Mouse (Mus musculus) midbrain, embryonic 13.5 days (tissue): ENCODE data around the gene Stk10. TPM values are rescaled to one million over a fixed set of nuclear protein-coding genes. Genes with fewer than 3 reads are reported as not detected.

ENCODE experiments used
- ATAC-seq: fragments of 200-750 bp; cut with Nextera tagmentation; 2 replicates; pipeline ENCODE4 v1.8.0; 2017; ENCODE audit warnings: mild to moderate bottlenecking, moderate TSS enrichment, moderate library complexity
- H3K27ac ChIP-seq: fragments of 300-500 bp; sonication (generic); 2 replicates; pipeline ENCODE4 v1.5.1; 2015; ENCODE audit warnings: inconsistent platforms, mild to moderate bottlenecking, moderate library complexity
- H3K27me3 ChIP-seq: fragments of 300-500 bp; sonication (generic); 2 replicates; pipeline ENCODE4 v1.6.1; 2015; ENCODE audit warnings: mild to moderate bottlenecking, inconsistent platforms
- H3K36me3 ChIP-seq: fragments of 300-500 bp; sonication (generic); 2 replicates; pipeline ENCODE4 v1.6.1; 2015; ENCODE audit warnings: mild to moderate bottlenecking, inconsistent platforms
- H3K4me1 ChIP-seq: fragments of 300-500 bp; sonication (generic); replicated peaks from 2 replicates; pipeline ENCODE4 v1.6.1; 2015; ENCODE audit warnings: inconsistent platforms
- H3K4me2 ChIP-seq: fragments of 300-500 bp; sonication (generic); replicated peaks from 2 replicates; pipeline ENCODE4 v1.6.1; 2015; ENCODE audit warnings: moderate library complexity, mild to moderate bottlenecking, inconsistent platforms
- H3K4me3 ChIP-seq: fragments of 300-500 bp; sonication (generic); replicated peaks from 2 replicates; pipeline ENCODE4 v1.5.1; 2015; ENCODE audit warnings: mild to moderate bottlenecking, inconsistent platforms
- H3K9ac ChIP-seq: fragments of 300-500 bp; sonication (generic); replicated peaks from 2 replicates; pipeline ENCODE4 v1.6.1; 2015; ENCODE audit warnings: mild to moderate bottlenecking, inconsistent platforms
- H3K9me3 ChIP-seq: fragments of 300-500 bp; sonication (generic); 2 replicates; pipeline ENCODE4 v1.6.1; 2016; ENCODE audit warnings: mild to moderate bottlenecking, inconsistent platforms
- WGBS: fragments of 180-500 bp; shearing (Covaris S2); methylation state at CpG from one replicate; pipeline ENCODE4 v1.1.7; 2015; 5-methylcytosine and 5-hydroxymethylcytosine counted together
- polyA plus RNA-seq: library from polyadenylated mRNA; unstranded; fragments of >200 nt; fragmentation: Nextera tagmentation; extraction: Ambion mirVana; gene quantifications from 2 replicates; pipeline ENCODE4 v1.2.1, GENCODE M21; 2015

Gene Stk10
- polyA plus RNA-seq, 1 experiment from 2014 or later: 2.3 TPM

DNA sequence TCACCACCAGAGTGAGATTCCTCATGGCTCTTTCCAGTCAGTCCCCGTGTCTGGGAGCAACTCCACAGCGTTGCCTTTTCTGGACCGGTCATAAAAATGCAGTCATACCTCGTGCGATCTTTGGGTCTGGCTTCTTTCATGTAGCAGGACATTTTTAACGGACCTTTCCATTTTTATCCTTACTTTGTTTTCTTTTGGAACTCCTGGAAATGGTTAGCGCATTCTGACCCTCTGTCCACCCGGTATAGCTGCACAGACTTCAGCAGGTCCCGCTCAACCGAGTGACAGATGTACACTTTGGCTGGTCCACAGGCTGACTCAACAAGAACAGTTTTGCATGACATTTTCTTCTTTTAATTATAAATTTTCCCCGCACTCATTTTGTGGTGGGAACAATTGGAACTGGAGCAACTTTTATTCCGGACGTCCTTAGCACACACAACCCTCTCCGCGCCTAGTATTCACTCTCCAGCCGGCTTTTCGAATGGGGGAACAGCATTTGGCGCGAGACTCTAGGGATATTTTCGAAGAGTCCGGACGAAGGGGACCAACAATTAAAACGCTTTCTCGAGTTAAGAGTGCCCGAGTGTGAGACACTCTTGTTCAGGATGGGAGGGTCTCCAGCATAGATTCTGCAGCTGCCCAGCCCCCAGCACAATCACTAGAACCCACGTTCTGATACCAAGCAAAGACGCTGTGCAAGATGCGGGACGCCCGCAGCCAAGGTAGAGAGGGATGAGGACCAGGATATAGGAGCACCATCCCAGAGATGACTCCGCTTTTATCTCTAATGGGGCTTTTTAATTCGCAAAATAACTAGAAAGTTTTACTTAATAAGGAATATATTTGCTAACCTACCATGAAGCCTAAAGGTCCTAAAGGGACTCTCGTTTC lies 987 bp upstream of the Stk10 start, which contains the start of gene Efcab9:
Gene Efcab9, minus strand, starts transcription at position 211 of the 894 bp plus-strand sequence.
- H3K9ac ChIP-seq: peak within 1 kb of the TSS; percentile 67
- peak; percentile 8; the same call in 1 of the 2 replicates for ATAC-seq
- H3K4me1 ChIP-seq: peaks cover 19% of the 10 kb centered on the region
- H3K4me2 ChIP-seq: peak within 1 kb of the TSS; percentile 81
- H3K27me3 ChIP-seq: peaks cover 39% of the 10 kb centered on the region
- H3K4me3 ChIP-seq: peak within 1 kb of the TSS; percentile 53
- H3K27ac ChIP-seq: no peak within 1 kb of the TSS
- H3K36me3 ChIP-seq: 0 out of 2 replicates have a peak, but pooled peaks cover 5% of the 10 kb centered on the region
- 10% methylated on average over 33 of the region's 33 CpGs for WGBS
- no peaks in the 10 kb centered on the region for H3K9me3 ChIP-seq

DNA sequence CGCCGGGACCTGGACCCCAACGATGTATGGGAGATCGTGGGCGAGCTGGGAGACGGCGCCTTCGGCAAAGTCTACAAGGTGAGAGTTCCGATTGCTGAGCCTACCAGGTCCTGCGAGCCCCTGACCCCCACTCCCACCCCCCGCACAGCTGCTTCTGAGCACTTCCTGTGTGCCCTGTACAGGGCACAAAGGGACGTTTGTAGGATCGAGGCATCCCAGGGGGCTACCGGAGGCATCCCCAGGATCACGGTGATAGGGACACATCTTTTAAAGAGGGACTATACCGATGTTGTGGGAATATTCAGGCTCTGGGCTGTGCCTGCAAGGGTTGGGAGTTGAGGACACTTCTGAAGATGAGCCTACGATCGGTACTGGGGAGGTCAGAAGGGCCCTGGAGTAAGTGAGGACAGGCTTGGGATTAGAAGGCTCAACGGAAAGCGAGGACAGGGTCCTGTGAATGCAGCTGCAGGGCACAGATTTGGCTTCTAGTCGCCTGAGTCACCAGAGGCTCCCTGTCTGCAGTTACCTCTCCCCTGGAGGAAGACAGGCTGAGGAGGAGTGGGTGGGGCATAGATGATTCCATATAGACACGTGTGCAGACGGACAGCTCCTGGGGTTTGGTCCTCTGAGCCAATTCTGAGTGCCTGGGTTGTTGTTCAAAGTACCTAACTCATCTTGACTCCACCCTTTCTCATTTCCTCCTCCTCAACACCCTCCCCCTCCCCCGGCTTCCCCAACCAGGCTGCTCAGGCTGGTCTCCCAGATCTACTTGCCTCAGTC lies 567 bp downstream of the Stk10 start:
- H3K27ac ChIP-seq: no peak overlapping the region
- H3K36me3 ChIP-seq: no peaks in the 10 kb centered on the region
- H3K4me2 ChIP-seq: peak overlapping the region; percentile 81
- H3K4me1 ChIP-seq: peaks cover 25% of the 10 kb centered on the region
- peak overlapping the region; percentile 67 for H3K9ac ChIP-seq
- 1% methylated on average over 24 of the region's 24 CpGs for WGBS
- no peaks in the 10 kb centered on the region for H3K9me3 ChIP-seq
- peaks cover 39% of the 10 kb centered on the region for H3K27me3 ChIP-seq
- H3K4me3 ChIP-seq: peak overlapping the region; percentile 53
- peak; percentile 69 for ATAC-seq

DNA sequence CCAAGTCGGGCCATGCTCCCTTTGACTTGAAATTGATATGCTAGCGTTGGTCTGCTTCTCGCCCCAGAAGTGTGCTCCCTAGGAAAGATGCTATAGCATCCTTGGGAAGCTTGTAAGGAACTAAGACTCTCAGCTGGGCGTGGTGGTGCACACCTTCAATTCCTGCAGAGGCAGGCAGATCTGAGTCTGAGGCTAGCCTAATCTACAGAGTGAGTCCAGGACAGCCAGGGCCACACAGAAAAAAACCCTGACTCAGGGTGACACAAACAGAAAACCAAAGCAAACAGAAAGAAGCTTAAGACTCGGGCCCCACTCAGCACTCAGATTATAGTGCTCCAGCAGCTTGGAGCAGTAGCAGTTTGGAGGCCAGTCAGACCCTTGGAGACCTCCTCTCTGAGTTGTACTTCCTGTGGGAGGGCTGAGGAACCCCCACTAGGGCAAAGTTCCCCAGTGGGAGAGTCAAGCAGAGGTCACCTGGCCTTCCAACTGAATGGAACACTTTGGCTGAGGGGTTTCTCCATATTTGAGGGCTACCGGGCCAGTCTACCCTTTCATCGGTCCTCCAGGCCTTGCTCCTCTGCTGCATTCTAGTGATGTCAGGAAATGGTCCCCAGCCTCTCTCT lies 1.5 kb downstream of the Stk10 start:
- no peak overlapping the region for H3K9ac ChIP-seq
- peaks cover 39% of the 10 kb centered on the region for H3K27me3 ChIP-seq
- no peak overlapping the region for H3K27ac ChIP-seq
- H3K4me3 ChIP-seq: peak overlapping the region; percentile 53; the same call in 1 of the 2 replicates
- no peaks in the 10 kb centered on the region for H3K36me3 ChIP-seq
- peaks cover 25% of the 10 kb centered on the region for H3K4me1 ChIP-seq
- H3K9me3 ChIP-seq: no peaks in the 10 kb centered on the region
- peak overlapping the region; percentile 81 for H3K4me2 ChIP-seq
- ATAC-seq: no peak
- WGBS: 77% methylated on average over 7 of the region's 7 CpGs

DNA sequence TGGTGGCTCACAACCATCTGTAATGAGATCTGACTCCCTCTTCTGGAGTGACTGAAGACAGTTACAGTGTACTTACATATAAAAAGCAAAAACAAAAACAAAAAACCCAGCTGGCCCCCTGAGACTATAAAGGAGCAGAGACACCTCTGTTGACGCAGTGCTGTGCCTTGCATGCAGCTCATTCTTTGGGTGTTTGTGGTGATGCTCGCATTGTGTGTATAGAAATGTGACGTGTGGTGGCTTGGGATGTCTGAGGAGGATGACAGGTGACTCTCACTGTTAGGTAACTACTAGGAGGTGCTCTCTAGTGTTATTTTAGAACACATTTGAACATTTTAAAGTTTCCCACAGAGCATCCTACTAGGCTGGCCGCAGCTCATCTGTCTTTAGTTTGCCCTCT lies 2.5 kb downstream of the Stk10 start:
- no peak overlapping the region for H3K4me3 ChIP-seq
- no peak overlapping the region for H3K9ac ChIP-seq
- peaks cover 25% of the 10 kb centered on the region for H3K4me1 ChIP-seq
- peaks cover 35% of the 10 kb centered on the region for H3K27me3 ChIP-seq
- no peaks in the 10 kb centered on the region for H3K9me3 ChIP-seq
- no peak for ATAC-seq
- H3K27ac ChIP-seq: no peak overlapping the region
- H3K4me2 ChIP-seq: no peak overlapping the region
- no peaks in the 10 kb centered on the region for H3K36me3 ChIP-seq
- WGBS: 93% methylated on average over 4 of the region's 4 CpGs

DNA sequence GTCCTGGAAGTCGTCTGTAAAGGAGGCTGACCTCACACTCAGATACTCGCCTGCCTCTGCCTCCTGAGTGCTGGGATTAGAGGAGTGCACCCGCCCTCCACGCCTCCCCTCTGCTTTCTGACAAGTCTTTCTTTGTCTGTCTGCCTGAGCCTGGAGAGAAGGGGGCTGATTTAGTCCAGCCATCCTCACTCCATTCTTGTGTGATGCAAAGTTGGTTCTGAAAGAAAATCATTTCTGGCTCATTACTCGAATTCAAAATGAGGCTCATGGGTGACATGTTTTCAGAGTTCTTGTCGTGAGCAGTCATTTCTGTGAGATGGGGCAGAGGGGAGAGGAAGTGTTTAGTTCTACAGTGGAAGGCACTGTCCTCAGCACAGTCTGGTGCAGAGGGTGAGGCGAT lies 3.8 kb downstream of the Stk10 start:
- no peak overlapping the region for H3K4me3 ChIP-seq
- no peak for ATAC-seq
- H3K27ac ChIP-seq: no peak overlapping the region
- 21% methylated on average over 7 of the region's 7 CpGs for WGBS
- H3K9ac ChIP-seq: no peak overlapping the region
- no peaks in the 10 kb centered on the region for H3K36me3 ChIP-seq
- H3K9me3 ChIP-seq: no peaks in the 10 kb centered on the region
- peaks cover 24% of the 10 kb centered on the region for H3K4me1 ChIP-seq
- no peak overlapping the region for H3K4me2 ChIP-seq
- peaks cover 27% of the 10 kb centered on the region for H3K27me3 ChIP-seq

DNA sequence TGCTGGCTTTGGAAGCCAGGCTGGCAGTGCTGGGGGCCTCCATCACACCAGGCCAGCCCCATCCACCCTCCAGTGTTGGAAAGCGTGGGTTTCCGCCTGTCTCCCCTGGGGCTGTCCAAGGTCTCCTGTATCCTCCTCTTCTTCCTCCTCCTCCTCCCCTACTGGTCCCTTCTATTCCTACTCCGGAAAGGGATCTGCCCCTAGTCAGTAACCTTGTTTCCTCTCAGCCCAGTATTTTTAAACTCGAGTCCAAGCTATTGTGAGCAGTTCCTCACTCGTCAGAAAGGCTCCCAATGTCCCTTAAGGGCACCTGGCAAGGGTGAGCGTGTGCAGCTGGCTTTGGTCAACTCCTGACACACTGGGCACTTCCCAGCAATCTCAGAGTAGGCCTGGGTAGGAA lies 5.3 kb downstream of the Stk10 start:
- no peak overlapping the region for H3K9ac ChIP-seq
- peaks cover 20% of the 10 kb centered on the region for H3K27me3 ChIP-seq
- no peak overlapping the region for H3K4me2 ChIP-seq
- H3K27ac ChIP-seq: no peak overlapping the region
- H3K4me1 ChIP-seq: peaks cover 20% of the 10 kb centered on the region
- H3K9me3 ChIP-seq: no peaks in the 10 kb centered on the region
- H3K36me3 ChIP-seq: no peaks in the 10 kb centered on the region
- H3K4me3 ChIP-seq: no peak overlapping the region
- WGBS: 75% methylated on average over 6 of the region's 6 CpGs
- no peak for ATAC-seq

DNA sequence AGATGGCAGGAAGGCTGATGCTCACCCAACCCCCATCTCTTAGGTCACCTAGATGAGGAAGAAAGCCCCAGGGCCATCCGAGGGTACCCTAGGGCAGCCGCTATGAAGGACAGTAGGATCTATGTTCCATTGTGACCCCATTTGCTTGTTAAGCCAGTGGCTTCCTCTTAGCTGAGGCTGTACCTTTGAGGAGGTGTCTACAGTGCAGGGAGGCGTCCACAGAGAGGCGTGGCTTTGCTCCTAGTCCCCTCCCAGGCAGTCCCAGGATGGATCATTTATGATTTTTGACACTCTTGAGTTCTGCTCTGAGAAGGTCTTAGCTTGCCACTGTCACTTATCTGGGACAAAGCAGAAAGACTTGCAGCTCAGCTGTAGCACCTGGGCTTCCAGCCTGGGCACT lies 5.7 kb downstream of the Stk10 start:
- H3K4me3 ChIP-seq: no peak overlapping the region
- H3K27ac ChIP-seq: no peak overlapping the region
- H3K9me3 ChIP-seq: no peaks in the 10 kb centered on the region
- H3K9ac ChIP-seq: no peak overlapping the region
- ATAC-seq: no peak
- H3K4me1 ChIP-seq: peaks cover 16% of the 10 kb centered on the region
- peaks cover 20% of the 10 kb centered on the region for H3K27me3 ChIP-seq
- H3K4me2 ChIP-seq: no peak overlapping the region
- no peaks in the 10 kb centered on the region for H3K36me3 ChIP-seq
- WGBS: 86% methylated on average over 4 of the region's 4 CpGs

DNA sequence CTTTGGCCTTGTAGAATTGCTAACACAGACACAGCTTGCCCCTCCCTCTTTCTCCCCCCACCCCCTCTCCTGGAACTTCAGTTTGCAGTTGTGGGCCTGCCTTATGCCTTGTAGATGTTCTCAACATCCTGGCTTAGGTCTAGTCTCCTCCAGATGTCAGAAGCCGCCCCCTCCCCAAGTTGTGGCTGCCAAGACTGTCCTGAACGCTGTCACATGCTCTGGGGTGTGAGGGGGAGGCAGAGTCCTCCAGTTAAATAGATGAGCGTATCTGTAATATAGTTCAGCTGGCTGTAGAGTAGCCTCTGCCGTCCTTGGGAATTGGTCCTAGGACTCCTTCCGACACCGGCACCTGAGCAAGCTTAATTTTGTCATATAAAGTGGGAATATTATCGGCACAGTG lies 6.6 kb downstream of the Stk10 start:
- Histone ChIP-seq H3K9ac (no peak overlapping the region), H3K4me2 (no peak overlapping the region), H3K4me1 (peaks cover 9% of the 10 kb centered on the region; the same call in 1 of the 2 replicates), H3K4me3 (no peak overlapping the region), H3K9me3 (no peaks in the 10 kb centered on the region), H3K27me3 (peaks cover 12% of the 10 kb centered on the region), H3K36me3 (no peaks in the 10 kb centered on the region), H3K27ac (no peak overlapping the region)
- ATAC-seq: no peak
- 91% methylated on average over 7 of the region's 7 CpGs for WGBS

DNA sequence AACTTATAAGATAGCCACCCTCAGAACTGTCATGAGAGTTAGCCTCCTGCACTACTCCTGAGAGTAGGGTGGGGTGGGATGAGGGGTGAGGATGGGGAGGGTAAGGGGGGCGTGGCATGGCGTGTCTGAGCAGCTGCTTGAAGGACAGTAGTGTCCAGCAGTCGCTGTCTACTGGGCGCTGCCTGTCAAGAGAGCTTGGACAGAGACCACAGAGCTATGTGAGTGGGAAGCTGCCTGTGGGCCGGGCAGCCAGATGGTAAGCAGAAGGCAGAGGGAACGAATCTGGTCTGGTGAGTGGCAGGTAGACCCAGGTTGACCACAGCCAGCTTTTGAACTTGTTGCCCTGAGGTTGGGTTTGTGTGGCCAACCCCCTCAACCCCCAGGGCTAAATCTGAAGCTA lies 7.4 kb downstream of the Stk10 start:
- Histone ChIP-seq H3K27ac (no peak overlapping the region), H3K4me3 (no peak overlapping the region), H3K9me3 (no peaks in the 10 kb centered on the region), H3K4me2 (no peak overlapping the region), H3K9ac (no peak overlapping the region), H3K36me3 (no peaks in the 10 kb centered on the region), H3K27me3 (peaks cover 4% of the 10 kb centered on the region; the same call in 1 of the 2 replicates), H3K4me1 (peaks cover 11% of the 10 kb centered on the region; the same call in 1 of the 2 replicates)
- ATAC-seq: no peak
- WGBS: 85% methylated on average over 6 of the region's 6 CpGs

DNA sequence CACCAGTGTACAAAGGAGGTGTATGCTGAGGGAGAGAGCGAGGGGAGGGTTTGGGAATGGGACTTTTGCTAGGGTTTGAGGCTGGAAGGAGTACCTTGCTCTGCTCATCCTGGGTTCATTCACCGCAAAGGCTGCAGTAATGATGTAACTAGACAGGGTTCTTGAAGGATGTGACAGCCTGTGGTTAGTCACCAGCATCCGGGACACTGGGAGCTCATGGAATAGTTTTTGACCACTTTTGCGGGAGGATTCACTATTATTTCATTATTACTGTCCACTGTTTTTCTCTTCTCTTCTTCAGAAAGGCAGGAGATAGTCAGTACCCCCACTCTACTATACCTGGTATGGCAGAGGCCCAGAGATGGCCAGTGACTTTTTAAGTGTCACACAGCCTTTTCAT lies 9.1 kb downstream of the Stk10 start:
- Histone ChIP-seq H3K27ac (no peak overlapping the region), H3K4me1 (peaks cover 13% of the 10 kb centered on the region; the same call in 1 of the 2 replicates), H3K9me3 (no peaks in the 10 kb centered on the region), H3K36me3 (no peaks in the 10 kb centered on the region), H3K4me3 (no peak overlapping the region), H3K27me3 (0 out of 2 replicates have a peak, but pooled peaks cover 3% of the 10 kb centered on the region), H3K4me2 (no peak overlapping the region), H3K9ac (no peak overlapping the region)
- no peak for ATAC-seq
- WGBS: over 99% methylated on average over 4 of the region's 4 CpGs

DNA sequence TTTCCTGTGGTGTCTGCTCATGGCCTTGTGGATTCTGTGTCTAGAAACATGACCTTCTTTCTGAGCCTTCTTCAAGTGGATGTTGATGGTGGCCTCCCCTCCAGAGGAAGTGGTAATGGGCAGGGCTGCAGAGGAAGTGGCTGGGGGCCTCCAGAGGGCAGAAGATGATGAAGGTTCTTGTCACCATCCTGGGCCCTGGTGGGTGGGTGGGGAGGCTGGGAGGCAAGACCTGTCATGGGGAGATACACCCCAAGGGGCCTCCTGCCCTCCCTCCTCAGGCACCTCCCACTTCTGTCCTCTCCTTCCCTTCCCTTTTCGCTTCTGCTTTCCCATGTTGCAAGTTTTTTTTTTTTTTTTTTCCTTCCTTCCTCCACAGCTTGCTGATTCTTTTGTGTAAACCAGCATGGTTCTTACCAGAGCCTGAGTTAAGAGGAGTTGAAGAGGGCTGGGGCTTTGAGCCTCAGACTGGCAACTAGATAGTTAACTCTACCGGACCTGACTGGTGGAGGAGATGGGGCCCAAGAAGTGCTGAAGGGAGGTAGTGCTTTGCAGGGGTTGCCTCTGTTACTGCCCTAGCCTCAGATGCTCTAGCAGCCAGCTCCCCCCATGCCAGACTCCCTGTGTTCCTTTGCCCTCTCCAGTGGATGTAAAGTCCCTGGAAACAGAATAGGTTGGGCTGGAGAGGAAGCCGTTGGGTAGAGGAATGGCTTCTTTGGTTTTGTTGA lies 9.7 kb downstream of the Stk10 start:
- H3K4me3 ChIP-seq: no peak overlapping the region
- no peaks in the 10 kb centered on the region for H3K36me3 ChIP-seq
- H3K27ac ChIP-seq: no peak overlapping the region
- ATAC-seq: no peak
- 0 out of 2 replicates have a peak, but pooled peaks cover 3% of the 10 kb centered on the region for H3K27me3 ChIP-seq
- no peaks in the 10 kb centered on the region for H3K9me3 ChIP-seq
- H3K4me2 ChIP-seq: no peak overlapping the region
- 27% methylated on average over 3 of the region's 3 CpGs for WGBS
- no peak overlapping the region for H3K9ac ChIP-seq
- peaks cover 12% of the 10 kb centered on the region; the same call in 1 of the 2 replicates for H3K4me1 ChIP-seq
